ENCODE assay signal across 17 mouse cellular contexts in the genomic region with DNA sequence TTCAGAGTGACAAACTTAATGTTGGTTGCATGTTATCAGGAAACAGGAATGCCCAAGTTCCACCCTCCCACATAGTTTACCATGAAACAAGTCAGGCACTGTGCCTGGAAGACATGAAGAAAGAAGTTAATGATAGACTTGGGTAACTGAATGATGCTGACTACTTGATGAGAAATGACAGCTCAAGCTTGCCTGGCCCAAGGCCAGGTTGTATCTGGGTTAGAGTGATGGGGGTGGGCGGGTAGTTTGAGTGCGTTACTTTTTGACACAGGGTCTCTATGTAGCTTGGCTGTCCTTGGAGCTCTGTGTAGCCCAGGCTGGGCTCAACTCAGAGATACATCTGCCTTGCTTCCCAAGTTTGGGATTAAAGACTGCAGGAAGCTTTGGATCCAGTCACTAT.
"Had no signal": no experiment of that assay in that cellular context is flagged by ENCODE, and none has a peak within 500 bp of the region (broad histone marks: within the 10 kb centered on the region; RNA-seq: fewer than 3 reads in every experiment).

No protein-coding gene starts in this region.

- H3K27ac ChIP-seq: kidney, postnatal 0 days; limb, embryonic 15.5 days; lung, embryonic 15.5 days; macrophage; midbrain, embryonic 15.5 days; neural tube, embryonic 12.5 days; stomach, embryonic 15.5 days had no signal

- DNase-seq: layer of hippocampus, adult 9-11 months; layer of hippocampus, postnatal 36 days; lung, postnatal 14 days; right cerebral cortex, postnatal 14 days; thymus, adult 2 months; thymus, postnatal 25 days had no signal

- H3K9ac ChIP-seq: limb, embryonic 15.5 days; lung, embryonic 15.5 days; midbrain, embryonic 15.5 days; neural tube, embryonic 12.5 days; stomach, embryonic 15.5 days had no signal

- H3K4me3 ChIP-seq: limb, embryonic 15.5 days; lung, embryonic 15.5 days; megakaryocyte, embryonic 14.5 days; midbrain, embryonic 15.5 days; neural tube, embryonic 12.5 days; stomach, embryonic 15.5 days had no signal

- ATAC-seq: hindbrain, embryonic 16.5 days; inflammation-experienced regulatory T-cells, adult 6 months; midbrain, embryonic 15.5 days had no signal

- H3K9me3 ChIP-seq: limb, embryonic 15.5 days; lung, embryonic 15.5 days; megakaryocyte, embryonic 14.5 days; midbrain, embryonic 15.5 days; neural tube, embryonic 12.5 days; stomach, embryonic 15.5 days had no signal

- H3K4me2 ChIP-seq: limb, embryonic 15.5 days; lung, embryonic 15.5 days; midbrain, embryonic 11.5 days; midbrain, embryonic 15.5 days; neural tube, embryonic 12.5 days; stomach, embryonic 15.5 days had no signal

- H3K27me3 ChIP-seq: limb, embryonic 15.5 days; lung, embryonic 15.5 days; megakaryocyte, embryonic 14.5 days; midbrain, embryonic 15.5 days; neural tube, embryonic 12.5 days; stomach, embryonic 15.5 days had no signal

- H3K36me3 ChIP-seq: lung, embryonic 15.5 days; midbrain, embryonic 15.5 days had no signal

- H3K4me1 ChIP-seq: neural tube, embryonic 12.5 days had no signal
